Mouse (Mus musculus): ENCODE measurements around the gene Kntc1. TPM values are rescaled to one million over a fixed set of nuclear protein-coding genes. Genes with fewer than 3 reads are reported as not detected.
A peak's percentile ranks its signal among the peaks of the same experiment; 100 is the strongest.

Gene Kntc1
- polyA plus RNA-seq, 1 experiment from 2014 or later: 31.0 TPM

- Histone ChIP-seq H3K27me3 (ENCODE audit: control insufficient read depth, insufficient read depth, low read length) (no peaks in the 10 kb centered on the region), H3K27ac (ENCODE audit: low read length) (no peak overlapping the region), H3K4me3 (replicated peaks; ENCODE audit: low read length) (no peak overlapping the region), H3K4me2 (ENCODE audit: low read depth, low read length) (no peak overlapping the region), H3K9me3 (replicated peaks; ENCODE audit: control insufficient read depth, low read length) (no peaks in the 10 kb centered on the region), H3K9ac (ENCODE audit: low read length) (no peak overlapping the region), H3K4me1 (ENCODE audit: control insufficient read depth, insufficient read depth, low read length) (no peaks in the 10 kb centered on the region), H3K36me3 (ENCODE audit: control insufficient read depth, insufficient read depth, low read length) (0 out of 2 replicates have a peak, but pooled peaks cover 7% of the 10 kb centered on the region)
- whole genome bisulfite sequencing: 86% methylated on average over 3 of the region's 3 CpGs
- no peak for ATAC-seq (ENCODE audit: insufficient read depth, low FRiP score)
Measured at GRCm38 (mm10) chr5:123821264-123821571, 71.7 kb downstream of the Kntc1 start.

- 68% methylated on average over 7 of the region's 7 CpGs for WGBS
- H3K27me3 ChIP-seq (ENCODE audit: control insufficient read depth, insufficient read depth, low read length): no peaks in the 10 kb centered on the region
- H3K9me3 ChIP-seq (replicated peaks; ENCODE audit: control insufficient read depth, low read length): no peaks in the 10 kb centered on the region
- no peak overlapping the region for H3K4me2 ChIP-seq (ENCODE audit: low read depth, low read length)
- no peak overlapping the region for H3K27ac ChIP-seq (ENCODE audit: low read length)
- H3K4me1 ChIP-seq (ENCODE audit: control insufficient read depth, insufficient read depth, low read length): no peaks in the 10 kb centered on the region
- no peak overlapping the region for H3K9ac ChIP-seq (ENCODE audit: low read length)
- 0 out of 2 replicates have a peak, but pooled peaks cover 7% of the 10 kb centered on the region for H3K36me3 ChIP-seq (ENCODE audit: control insufficient read depth, insufficient read depth, low read length)
- no peak overlapping the region for H3K4me3 ChIP-seq (replicated peaks; ENCODE audit: low read length)
- no peak for ATAC-seq (ENCODE audit: insufficient read depth, low FRiP score)
Measured at GRCm38 (mm10) chr5:123822706-123823105, 73.2 kb downstream of the Kntc1 start.

- H3K27me3 ChIP-seq (ENCODE audit: control insufficient read depth, insufficient read depth, low read length): no peaks in the 10 kb centered on the region
- H3K4me3 ChIP-seq (replicated peaks; ENCODE audit: low read length): no peak overlapping the region
- H3K9me3 ChIP-seq (replicated peaks; ENCODE audit: control insufficient read depth, low read length): no peaks in the 10 kb centered on the region
- H3K36me3 ChIP-seq (ENCODE audit: control insufficient read depth, insufficient read depth, low read length): no peaks in the 10 kb centered on the region
- 74% methylated on average over 6 of the region's 6 CpGs for WGBS
- no peaks in the 10 kb centered on the region for H3K4me1 ChIP-seq (ENCODE audit: control insufficient read depth, insufficient read depth, low read length)
- ATAC-seq (ENCODE audit: insufficient read depth, low FRiP score): no peak; the same call in 1 of the 2 replicates
- H3K9ac ChIP-seq (ENCODE audit: low read length): no peak overlapping the region
- no peak overlapping the region for H3K4me2 ChIP-seq (ENCODE audit: low read depth, low read length)
- H3K27ac ChIP-seq (ENCODE audit: low read length): no peak overlapping the region
Measured at GRCm38 (mm10) chr5:123827659-123828091, 78.2 kb downstream of the Kntc1 start.

- Histone ChIP-seq H3K4me3 (replicated peaks; ENCODE audit: low read length) (no peak overlapping the region), H3K27me3 (ENCODE audit: control insufficient read depth, insufficient read depth, low read length) (no peaks in the 10 kb centered on the region), H3K9ac (ENCODE audit: low read length) (no peak overlapping the region), H3K9me3 (replicated peaks; ENCODE audit: control insufficient read depth, low read length) (no peaks in the 10 kb centered on the region), H3K4me1 (ENCODE audit: control insufficient read depth, insufficient read depth, low read length) (no peaks in the 10 kb centered on the region; the same call in 1 of the 2 replicates), H3K4me2 (ENCODE audit: low read depth, low read length) (no peak overlapping the region), H3K27ac (ENCODE audit: low read length) (no peak overlapping the region), H3K36me3 (ENCODE audit: control insufficient read depth, insufficient read depth, low read length) (no peaks in the 10 kb centered on the region)
- WGBS: 84% methylated on average over 7 of the region's 7 CpGs
- no peak for ATAC-seq (ENCODE audit: insufficient read depth, low FRiP score)
Measured at GRCm38 (mm10) chr5:123832309-123832708, 82.8 kb downstream of the Kntc1 start.

- Histone ChIP-seq H3K36me3 (ENCODE audit: control insufficient read depth, insufficient read depth, low read length) (no peaks in the 10 kb centered on the region), H3K4me2 (ENCODE audit: low read depth, low read length) (no peak overlapping the region), H3K4me1 (ENCODE audit: control insufficient read depth, insufficient read depth, low read length) (no peaks in the 10 kb centered on the region; the same call in 1 of the 2 replicates), H3K9ac (ENCODE audit: low read length) (no peak overlapping the region), H3K4me3 (replicated peaks; ENCODE audit: low read length) (no peak overlapping the region), H3K27ac (ENCODE audit: low read length) (no peak overlapping the region), H3K9me3 (replicated peaks; ENCODE audit: control insufficient read depth, low read length) (no peaks in the 10 kb centered on the region), H3K27me3 (ENCODE audit: control insufficient read depth, insufficient read depth, low read length) (no peaks in the 10 kb centered on the region)
- ATAC-seq (ENCODE audit: insufficient read depth, low FRiP score): no peak
- 70% methylated on average over 3 of the region's 3 CpGs for WGBS
Measured at GRCm38 (mm10) chr5:123834836-123835235, 85.3 kb downstream of the Kntc1 start.

- Histone ChIP-seq H3K9me3 (replicated peaks; ENCODE audit: control insufficient read depth, low read length) (no peaks in the 10 kb centered on the region), H3K9ac (ENCODE audit: low read length) (no peak overlapping the region), H3K4me3 (replicated peaks; ENCODE audit: low read length) (no peak overlapping the region), H3K36me3 (ENCODE audit: control insufficient read depth, insufficient read depth, low read length) (no peaks in the 10 kb centered on the region), H3K4me1 (ENCODE audit: control insufficient read depth, insufficient read depth, low read length) (peaks cover 9% of the 10 kb centered on the region), H3K4me2 (ENCODE audit: low read depth, low read length) (no peak overlapping the region), H3K27ac (ENCODE audit: low read length) (no peak overlapping the region), H3K27me3 (ENCODE audit: control insufficient read depth, insufficient read depth, low read length) (no peaks in the 10 kb centered on the region)
- 41% methylated on average over 4 of the region's 4 CpGs for WGBS
- ATAC-seq (ENCODE audit: insufficient read depth, low FRiP score): no peak
Measured at GRCm38 (mm10) chr5:123837371-123837770, 87.9 kb downstream of the Kntc1 start.

- no peak overlapping the region for H3K4me2 ChIP-seq (ENCODE audit: low read depth, low read length)
- no peaks in the 10 kb centered on the region for H3K36me3 ChIP-seq (ENCODE audit: control insufficient read depth, insufficient read depth, low read length)
- H3K27ac ChIP-seq (ENCODE audit: low read length): peak overlapping the region; percentile 72
- peak; percentile 67; the same call in 1 of the 2 replicates for ATAC-seq (ENCODE audit: insufficient read depth, low FRiP score)
- WGBS: 45% methylated on average over 11 of the region's 11 CpGs
- H3K4me3 ChIP-seq (replicated peaks; ENCODE audit: low read length): no peak overlapping the region
- no peaks in the 10 kb centered on the region for H3K27me3 ChIP-seq (ENCODE audit: control insufficient read depth, insufficient read depth, low read length)
- H3K9ac ChIP-seq (ENCODE audit: low read length): no peak overlapping the region
- peaks cover 12% of the 10 kb centered on the region for H3K4me1 ChIP-seq (ENCODE audit: control insufficient read depth, insufficient read depth, low read length)
- H3K9me3 ChIP-seq (replicated peaks; ENCODE audit: control insufficient read depth, low read length): no peaks in the 10 kb centered on the region
Measured at GRCm38 (mm10) chr5:123842221-123842934, 92.9 kb downstream of the Kntc1 start.

GRCm38 (mm10) chr5:123842935-123843282, 93.4 kb downstream of the Kntc1 start:
- H3K27me3 ChIP-seq (ENCODE audit: control insufficient read depth, insufficient read depth, low read length): no peaks in the 10 kb centered on the region
- H3K4me1 ChIP-seq (ENCODE audit: control insufficient read depth, insufficient read depth, low read length): peaks cover 12% of the 10 kb centered on the region
- H3K4me3 ChIP-seq (replicated peaks; ENCODE audit: low read length): no peak overlapping the region
- no peak for ATAC-seq (ENCODE audit: insufficient read depth, low FRiP score)
- no peak overlapping the region for H3K9ac ChIP-seq (ENCODE audit: low read length)
- H3K4me2 ChIP-seq (ENCODE audit: low read depth, low read length): no peak overlapping the region
- no peaks in the 10 kb centered on the region for H3K9me3 ChIP-seq (replicated peaks; ENCODE audit: control insufficient read depth, low read length)
- H3K27ac ChIP-seq (ENCODE audit: low read length): peak overlapping the region; percentile 72
- WGBS: 63% methylated on average over 3 of the region's 3 CpGs
- no peaks in the 10 kb centered on the region for H3K36me3 ChIP-seq (ENCODE audit: control insufficient read depth, insufficient read depth, low read length)

- no peak overlapping the region for H3K4me3 ChIP-seq (replicated peaks; ENCODE audit: low read length)
- no peak overlapping the region for H3K4me2 ChIP-seq (ENCODE audit: low read depth, low read length)
- peak overlapping the region; percentile 59 for H3K27ac ChIP-seq (ENCODE audit: low read length)
- no peaks in the 10 kb centered on the region for H3K27me3 ChIP-seq (ENCODE audit: control insufficient read depth, insufficient read depth, low read length)
- peaks cover 12% of the 10 kb centered on the region for H3K4me1 ChIP-seq (ENCODE audit: control insufficient read depth, insufficient read depth, low read length)
- H3K9ac ChIP-seq (ENCODE audit: low read length): no peak overlapping the region
- ATAC-seq (ENCODE audit: insufficient read depth, low FRiP score): no peak
- H3K9me3 ChIP-seq (replicated peaks; ENCODE audit: control insufficient read depth, low read length): no peaks in the 10 kb centered on the region
- WGBS: 47% methylated on average over 4 of the region's 4 CpGs
- H3K36me3 ChIP-seq (ENCODE audit: control insufficient read depth, insufficient read depth, low read length): no peaks in the 10 kb centered on the region
Measured at GRCm38 (mm10) chr5:123843816-123844215, 94.3 kb downstream of the Kntc1 start.
